Mouse (Mus musculus) liver, embryonic 11.5 days (tissue): Measurements from ENCODE around the gene Prkar2b. TPM values are rescaled to one million over a fixed set of nuclear protein-coding genes. Genes with fewer than 3 reads are reported as not detected.

Experiments used
- ATAC-seq: fragments of 200-750 bp; cut with Nextera tagmentation; replicated peaks from 2 replicates; pipeline ENCODE4 v1.8.0; 2017; ENCODE audit warnings: moderate number of reproducible peaks, mild to moderate bottlenecking, moderate TSS enrichment, moderate library complexity; ENCODE audit not compliant: low FRiP score
- DNase-seq: peaks from one replicate; pipeline ENCODE4 v3.0.0-alpha.2; 2017; ENCODE audit warnings: low spot score
- H3K27ac ChIP-seq: fragments of 300-500 bp; sonication (generic); 2 replicates; pipeline ENCODE4 v1.5.1; 2014; ENCODE audit warnings: mild to moderate bottlenecking, low read depth, low read length, control low read depth
- H3K27me3 ChIP-seq: fragments of 300-500 bp; sonication (generic); replicated peaks from 2 replicates; pipeline ENCODE4 v1.6.1; 2014; ENCODE audit warnings: low read length, mixed read lengths; ENCODE audit not compliant: control insufficient read depth, insufficient read depth
- H3K36me3 ChIP-seq: fragments of 300-500 bp; sonication (generic); 2 replicates; pipeline ENCODE4 v1.6.1; 2014; ENCODE audit warnings: mild to moderate bottlenecking, low read length, moderate library complexity, mixed read lengths; ENCODE audit not compliant: control insufficient read depth, insufficient read depth
- H3K4me1 ChIP-seq: fragments of 300-500 bp; sonication (generic); replicated peaks from 2 replicates; pipeline ENCODE4 v1.6.1; 2014; ENCODE audit warnings: low read length, mixed read lengths; ENCODE audit not compliant: control insufficient read depth, insufficient read depth
- H3K4me2 ChIP-seq: fragments of 300-500 bp; sonication (generic); 2 replicates; pipeline ENCODE4 v1.6.1; 2014; ENCODE audit warnings: mild to moderate bottlenecking, control low read depth, moderate library complexity
- H3K4me3 ChIP-seq: fragments of 300-500 bp; sonication (generic); 2 replicates; pipeline ENCODE4 v1.5.1; 2014; ENCODE audit warnings: low read depth, low read length, control low read depth
- H3K9ac ChIP-seq: fragments of 300-500 bp; sonication (generic); 2 replicates; pipeline ENCODE4 v1.6.1; 2014; ENCODE audit warnings: low read depth, low read length, control low read depth
- H3K9me3 ChIP-seq: fragments of 300-500 bp; sonication (generic); 2 replicates; pipeline ENCODE4 v1.6.1; 2016; ENCODE audit warnings: low read length, inconsistent platforms, mixed read lengths; ENCODE audit not compliant: control insufficient read depth
- WGBS: fragments of 180-500 bp; shearing (Covaris S2); extraction: QIAGEN DNeasy Blood & Tissue Kit; methylation state at CpG from one replicate; pipeline ENCODE4 v1.1.7; 2014; 5-methylcytosine and 5-hydroxymethylcytosine counted together
- polyA plus RNA-seq: library from polyadenylated mRNA; unstranded; fragments of >200 nt; fragmentation: Nextera tagmentation; extraction: Ambion mirVana; gene quantifications from 2 replicates; pipeline ENCODE4 v1.2.1, GENCODE M21; 2014

Prkar2b gene
- polyA plus RNA-seq, 1 experiment from 2014 or later: 103 TPM

DNA sequence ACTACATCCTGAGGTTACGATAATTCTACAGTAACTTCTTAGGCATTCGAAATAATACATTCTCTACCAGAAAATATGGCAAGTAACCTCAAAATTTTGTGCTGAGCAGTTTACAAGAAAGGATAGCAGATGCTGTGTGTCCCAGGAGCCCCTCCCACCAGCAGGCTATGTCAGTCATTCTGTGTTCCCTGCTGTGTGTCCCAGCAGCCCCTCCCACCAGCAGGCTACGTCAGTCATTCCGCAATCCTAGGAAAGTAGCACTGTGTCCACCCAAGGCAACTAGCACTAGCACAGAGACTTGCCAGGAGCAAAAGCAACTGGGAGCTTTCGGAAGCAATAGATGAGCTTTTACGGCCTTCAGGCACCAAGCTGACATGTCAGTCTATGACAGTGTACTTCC is 97.0 kb downstream of the Prkar2b start:
- Histone ChIP-seq H3K27me3 (no peaks in the 10 kb centered on the region), H3K36me3 (0 out of 2 replicates have a peak, but pooled peaks cover 3% of the 10 kb centered on the region), H3K9ac (no peak overlapping the region), H3K27ac (no peak overlapping the region), H3K4me1 (peaks cover 12% of the 10 kb centered on the region), H3K4me3 (no peak overlapping the region), H3K9me3 (no peaks in the 10 kb centered on the region), H3K4me2 (no peak overlapping the region)
- DNase-seq (no peak), ATAC-seq (no peak)
- WGBS: 94% methylated on average over 6 of the region's 6 CpGs

DNA sequence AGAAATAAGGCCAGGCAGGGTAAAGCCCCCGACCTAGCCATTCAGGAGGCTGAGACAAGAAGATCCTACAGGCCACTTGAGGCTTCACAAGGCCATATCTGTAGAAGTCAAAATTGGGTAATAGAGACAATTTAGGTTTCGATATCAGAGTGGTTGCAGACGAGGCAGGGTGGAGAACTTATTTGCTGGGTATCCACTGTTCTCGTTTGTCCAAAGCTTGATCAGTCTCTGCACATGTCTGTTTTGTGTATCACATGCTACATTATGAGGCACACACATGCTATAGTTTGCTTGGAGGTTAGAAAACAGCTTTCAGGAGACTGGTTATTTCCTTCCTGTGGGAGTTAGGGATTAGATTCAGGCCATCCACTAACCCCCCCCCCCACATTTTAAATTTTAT is 105.3 kb downstream of the Prkar2b start:
- ATAC-seq (no peak), DNase-seq (no peak)
- H3K9ac ChIP-seq: no peak overlapping the region

DNA sequence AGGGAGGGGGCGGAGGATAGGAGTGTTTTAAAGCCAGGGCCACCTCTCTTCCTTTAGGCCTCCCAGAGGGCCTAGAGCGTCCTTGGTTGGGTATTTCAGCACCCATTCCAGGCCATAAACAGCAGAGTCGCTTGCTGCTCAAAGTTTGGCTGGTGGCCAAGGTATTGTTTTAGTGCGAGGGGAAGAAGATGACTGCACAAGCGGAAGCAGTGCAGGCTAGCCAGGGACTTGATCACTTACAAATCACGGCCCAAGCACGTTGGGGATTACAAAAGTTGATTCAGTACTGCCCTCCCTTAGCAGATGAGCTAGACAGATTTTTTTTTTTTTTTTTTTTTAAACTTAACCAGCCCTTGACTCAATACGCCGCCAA is 110.5 kb downstream of the Prkar2b start:
- peak overlapping the region; percentile 54; the same call in 1 of the 2 replicates for H3K27ac ChIP-seq
- DNase-seq (no peak), ATAC-seq (no peak)
- H3K9ac ChIP-seq: no peak overlapping the region
- WGBS: 9% methylated on average over 9 of the region's 9 CpGs
- H3K4me1 ChIP-seq: 0 out of 2 replicates have a peak, but pooled peaks cover 9% of the 10 kb centered on the region
- H3K27me3 ChIP-seq: no peaks in the 10 kb centered on the region
- H3K4me3 ChIP-seq: peak overlapping the region; percentile 31
- H3K36me3 ChIP-seq: no peaks in the 10 kb centered on the region
- H3K9me3 ChIP-seq: no peaks in the 10 kb centered on the region
- H3K4me2 ChIP-seq: peak overlapping the region; percentile 69

More for the DNA sequence above, 105.3 kb downstream of the Prkar2b start:
- 0 out of 2 replicates have a peak, but pooled peaks cover 1% of the 10 kb centered on the region for H3K4me1 ChIP-seq
- H3K27me3 ChIP-seq: no peaks in the 10 kb centered on the region
- H3K9me3 ChIP-seq: no peaks in the 10 kb centered on the region
- WGBS: 76% methylated on average over 4 of the region's 4 CpGs
- H3K27ac ChIP-seq: no peak overlapping the region
- H3K36me3 ChIP-seq: no peaks in the 10 kb centered on the region
- H3K4me3 ChIP-seq: no peak overlapping the region
- no peak overlapping the region for H3K4me2 ChIP-seq

DNA sequence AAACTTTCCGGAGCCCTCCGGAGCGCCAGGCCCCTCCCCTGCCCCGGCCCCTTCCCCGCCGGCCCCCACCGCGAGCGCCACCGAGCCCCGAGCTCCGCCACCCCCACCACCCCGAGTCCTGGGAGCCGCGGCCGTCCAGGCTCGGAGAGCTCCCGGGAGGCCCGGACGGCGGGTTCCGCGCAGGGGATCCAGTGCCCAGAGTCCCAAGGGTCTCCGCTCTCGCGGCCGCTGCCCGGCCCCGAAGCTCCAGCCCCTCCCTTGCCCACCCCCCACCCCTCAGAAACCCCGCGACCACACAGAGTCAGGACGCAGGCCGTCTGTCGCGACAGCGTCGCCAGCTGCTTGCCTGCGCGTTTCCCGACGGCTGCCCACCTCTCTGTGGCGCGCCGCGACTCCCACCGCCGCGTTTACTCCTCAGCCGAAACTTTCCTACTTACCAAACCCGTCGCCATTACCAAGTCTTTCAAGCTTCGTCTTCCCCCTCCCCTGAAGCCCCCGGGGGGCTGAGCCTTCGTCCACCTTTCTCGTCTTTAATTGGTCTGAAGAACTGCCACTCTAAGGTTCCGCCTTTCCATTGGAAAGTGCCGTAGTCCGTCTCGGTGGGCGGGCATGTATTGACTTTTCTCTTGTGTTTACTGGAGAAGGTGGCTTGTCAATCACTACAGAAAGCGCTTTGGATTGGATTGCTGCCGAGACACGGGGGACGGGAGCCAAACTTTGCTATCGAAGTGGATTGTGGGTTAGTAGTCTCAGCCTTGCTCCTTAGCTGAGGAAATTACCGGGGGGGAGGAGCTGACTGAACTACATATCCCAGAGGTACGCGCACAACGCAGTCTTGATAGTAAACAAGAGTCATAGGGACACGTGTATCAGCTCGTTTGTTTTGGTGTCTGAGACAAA is 111.1 kb downstream of the Prkar2b start, which contains the start of gene Hbp1:
Hbp1 (minus strand) TSS at position 777 of the 900 bp plus-strand sequence.
- H3K9me3 ChIP-seq: no peaks in the 10 kb centered on the region
- under 1% methylated on average over 54 of the region's 71 CpGs for WGBS
- no peaks in the 10 kb centered on the region for H3K36me3 ChIP-seq
- peak within 1 kb of the TSS; percentile 76 for H3K4me2 ChIP-seq
- H3K4me1 ChIP-seq: 0 out of 2 replicates have a peak, but pooled peaks cover 9% of the 10 kb centered on the region
- DNase-seq (peak; percentile 94), ATAC-seq (peak; percentile 93)
- H3K4me3 ChIP-seq: peak within 1 kb of the TSS; percentile 80
- no peaks in the 10 kb centered on the region for H3K27me3 ChIP-seq
- H3K9ac ChIP-seq: peak within 1 kb of the TSS; percentile 92
- peak within 1 kb of the TSS; percentile 96 for H3K27ac ChIP-seq

DNA sequence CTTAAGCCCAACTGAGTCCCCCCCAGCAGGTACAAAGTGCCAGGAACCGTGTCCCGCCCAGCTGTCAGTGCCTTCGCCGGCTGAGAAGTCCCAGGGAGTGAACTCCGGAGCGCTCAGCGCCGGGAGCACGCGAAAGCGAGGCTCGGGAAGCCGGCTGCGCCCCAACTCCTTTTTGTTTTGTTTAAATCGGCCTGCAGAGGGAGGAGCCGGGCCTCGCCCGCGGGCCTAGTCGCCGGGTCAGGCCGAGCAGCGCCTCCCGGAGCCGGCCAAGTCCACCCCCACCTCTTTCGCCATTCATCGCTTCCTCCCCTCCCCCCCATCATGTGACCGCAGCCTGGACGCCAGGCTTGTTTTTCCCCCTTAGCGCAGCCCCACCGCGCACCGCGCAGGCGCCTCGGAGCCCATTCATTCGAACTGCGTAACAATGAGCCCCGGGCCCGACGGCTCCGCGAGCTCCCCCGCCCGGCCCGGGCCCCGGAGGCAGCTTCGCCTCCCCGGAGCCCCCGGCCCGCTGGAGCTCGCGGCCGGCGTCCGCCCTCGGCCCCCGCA is 111.8 kb downstream of the Prkar2b start:
- Histone ChIP-seq H3K4me1 (0 out of 2 replicates have a peak, but pooled peaks cover 9% of the 10 kb centered on the region), H3K4me2 (peak overlapping the region; percentile 76), H3K9ac (peak overlapping the region; percentile 92), H3K4me3 (peak overlapping the region; percentile 80), H3K9me3 (no peaks in the 10 kb centered on the region), H3K36me3 (no peaks in the 10 kb centered on the region), H3K27ac (peak overlapping the region; percentile 96), H3K27me3 (no peaks in the 10 kb centered on the region)
- 0% methylated on average over 50 of the region's 58 CpGs for whole genome bisulfite sequencing
- peak; percentile 86 for DNase-seq
- ATAC-seq: peak; percentile 69

DNA sequence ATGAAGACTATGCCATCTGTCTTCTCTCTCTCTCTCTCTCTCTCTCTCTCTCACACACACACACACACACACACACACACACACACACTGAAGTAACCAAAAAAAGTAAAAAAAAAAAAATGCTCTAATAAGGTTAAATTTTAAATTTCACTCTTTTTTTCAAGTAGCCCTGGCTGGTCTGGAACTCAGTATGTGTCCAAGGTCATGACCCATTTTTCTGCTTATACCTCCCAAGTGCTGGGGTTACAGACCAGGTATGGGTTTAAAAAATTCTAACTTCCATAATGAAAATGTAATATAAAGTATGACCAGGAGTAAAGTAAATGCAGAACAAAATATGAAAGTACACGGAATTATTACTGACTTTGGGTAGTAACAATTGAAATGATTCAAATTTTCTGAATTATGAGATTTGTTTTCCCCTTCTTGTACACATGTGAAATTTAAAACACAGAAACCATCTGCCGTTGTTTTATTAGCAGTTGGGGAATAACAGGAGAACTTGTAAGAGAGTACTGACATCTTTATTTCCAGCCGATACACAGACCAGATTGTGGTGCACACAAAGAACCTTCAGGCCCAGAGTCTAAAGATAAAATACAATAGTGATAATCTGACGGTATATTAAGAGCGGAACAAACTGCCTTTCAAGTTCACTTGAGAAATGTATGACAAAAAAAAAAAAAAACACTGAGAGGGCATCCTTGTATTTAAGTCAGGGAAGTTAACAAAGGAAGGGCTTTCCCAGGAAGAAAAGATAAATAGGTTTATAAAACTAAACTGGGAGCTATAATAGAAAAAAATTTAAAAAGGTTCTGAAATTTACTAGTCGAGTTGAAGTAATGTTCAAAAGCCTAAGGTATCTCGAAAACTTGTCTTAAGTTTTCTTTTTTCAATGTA is 112.7 kb downstream of the Prkar2b start:
- Histone ChIP-seq H3K27ac (peak overlapping the region; percentile 96), H3K27me3 (no peaks in the 10 kb centered on the region), H3K4me3 (peak overlapping the region; percentile 80), H3K9ac (peak overlapping the region; percentile 92), H3K36me3 (no peaks in the 10 kb centered on the region; the same call in 1 of the 2 replicates), H3K4me2 (peak overlapping the region; percentile 76), H3K4me1 (peaks cover 17% of the 10 kb centered on the region), H3K9me3 (no peaks in the 10 kb centered on the region)
- DNase-seq: no peak
- 34% methylated on average over 7 of the region's 7 CpGs for WGBS
- no peak for ATAC-seq

DNA sequence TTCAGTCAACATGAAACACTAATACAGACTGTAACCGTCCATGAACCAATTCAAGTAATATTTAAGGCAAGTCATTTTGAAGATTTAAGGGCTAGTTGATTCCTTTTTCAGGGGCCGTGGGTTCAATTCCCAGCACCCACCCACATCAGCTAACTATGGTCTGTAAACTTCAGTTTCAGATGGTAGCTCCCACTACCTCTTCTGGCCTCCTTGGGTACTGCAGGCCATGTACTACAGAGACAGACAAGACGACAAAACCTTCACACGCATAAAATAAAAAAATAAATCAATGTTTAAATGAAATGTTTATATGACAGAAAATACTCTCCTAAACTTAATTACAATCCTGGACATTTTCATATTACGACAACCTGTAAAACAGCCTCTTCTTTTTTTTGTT is 113.6 kb downstream of the Prkar2b start:
- 90% methylated on average over 5 of the region's 5 CpGs for WGBS
- no peak for DNase-seq
- no peak overlapping the region for H3K27ac ChIP-seq

DNA sequence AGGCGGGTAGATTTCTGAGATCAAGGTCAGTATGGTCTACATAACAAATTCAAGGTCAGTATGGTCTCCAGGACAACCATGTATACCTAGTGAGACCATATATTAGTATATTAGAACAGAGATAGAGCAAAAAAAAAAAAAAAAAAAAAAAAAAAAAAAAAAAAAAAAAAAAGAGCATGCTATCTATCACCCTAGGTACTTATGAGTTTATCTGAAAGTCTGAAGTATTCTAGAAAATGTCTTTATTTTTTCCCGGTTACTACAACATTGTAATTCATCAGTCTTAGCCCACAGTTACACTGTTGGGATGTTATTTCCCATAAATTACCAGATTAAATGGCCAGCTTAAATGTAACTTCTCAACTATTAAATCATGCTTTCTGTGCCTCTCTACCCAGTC is 116.7 kb downstream of the Prkar2b start:
- Histone ChIP-seq H3K4me3 (no peak overlapping the region), H3K4me1 (peaks cover 16% of the 10 kb centered on the region), H3K27me3 (no peaks in the 10 kb centered on the region), H3K9ac (no peak overlapping the region), H3K4me2 (no peak overlapping the region), H3K36me3 (peaks cover 10% of the 10 kb centered on the region), H3K9me3 (no peaks in the 10 kb centered on the region), H3K27ac (no peak overlapping the region)
- DNase-seq: no peak
- no peak for ATAC-seq
- 84% methylated on average over 2 of the region's 2 CpGs for WGBS

More for the DNA sequence above, 113.6 kb downstream of the Prkar2b start:
- no peak overlapping the region for H3K4me3 ChIP-seq
- no peak overlapping the region for H3K9ac ChIP-seq
- peaks cover 20% of the 10 kb centered on the region for H3K4me1 ChIP-seq
- no peaks in the 10 kb centered on the region; the same call in 1 of the 2 replicates for H3K36me3 ChIP-seq
- H3K9me3 ChIP-seq: no peaks in the 10 kb centered on the region
- no peak for ATAC-seq
- H3K27me3 ChIP-seq: no peaks in the 10 kb centered on the region
- H3K4me2 ChIP-seq: no peak overlapping the region
